Mouse (Mus musculus): ENCODE measurements around the gene Alkbh3.

The Alkbh3 gene

GRCm38 (mm10) chr2:93954781-93955578, 55.6 kb downstream of the Alkbh3 start:
- DNase-seq = no peak

DNA sequence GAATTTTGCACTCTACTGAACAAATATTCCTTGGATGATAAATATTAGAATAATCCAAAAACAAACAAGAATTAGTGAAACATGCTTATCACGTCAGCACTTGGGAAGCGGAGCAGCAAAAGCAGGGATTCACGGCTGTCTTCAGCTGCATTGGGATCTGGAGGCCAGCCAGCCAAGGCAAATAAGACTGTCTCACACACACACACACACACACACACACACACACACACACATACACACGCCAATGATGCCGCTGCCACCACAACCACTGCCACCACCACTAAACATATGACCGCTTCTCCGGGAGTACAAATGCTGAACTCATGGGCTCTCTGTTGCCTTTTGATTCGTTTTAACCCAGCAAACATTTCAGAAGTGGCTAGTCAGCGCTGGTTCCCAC, 56.9 kb downstream of the Alkbh3 start:
- DNase-seq = no peak

- DNase-seq = no peak
Measured at GRCm38 (mm10) chr2:93946976-93947375, 63.6 kb downstream of the Alkbh3 start.

DNA sequence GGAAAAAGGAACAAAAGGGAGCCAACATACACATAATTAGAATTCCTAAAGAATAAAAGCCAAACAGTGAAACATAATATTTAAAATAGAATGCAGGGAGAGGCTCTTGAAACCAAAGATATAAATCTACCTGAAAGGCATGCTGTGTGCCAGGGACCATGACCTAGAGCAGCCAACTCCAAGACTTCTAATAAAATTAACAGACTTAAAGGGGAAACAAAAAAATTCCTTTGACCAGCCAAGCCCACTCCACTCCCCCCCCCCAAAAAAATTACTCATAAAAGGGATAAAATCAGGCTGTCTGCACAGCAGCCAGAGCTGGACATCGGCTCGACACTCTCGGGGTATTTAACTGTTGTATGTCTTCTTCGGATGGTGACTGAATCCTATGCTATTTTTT, 65.8 kb downstream of the Alkbh3 start:
- DNase-seq = no peak

- DNase-seq = no peak
Measured at GRCm38 (mm10) chr2:93944099-93944498, 66.5 kb downstream of the Alkbh3 start.

DNA sequence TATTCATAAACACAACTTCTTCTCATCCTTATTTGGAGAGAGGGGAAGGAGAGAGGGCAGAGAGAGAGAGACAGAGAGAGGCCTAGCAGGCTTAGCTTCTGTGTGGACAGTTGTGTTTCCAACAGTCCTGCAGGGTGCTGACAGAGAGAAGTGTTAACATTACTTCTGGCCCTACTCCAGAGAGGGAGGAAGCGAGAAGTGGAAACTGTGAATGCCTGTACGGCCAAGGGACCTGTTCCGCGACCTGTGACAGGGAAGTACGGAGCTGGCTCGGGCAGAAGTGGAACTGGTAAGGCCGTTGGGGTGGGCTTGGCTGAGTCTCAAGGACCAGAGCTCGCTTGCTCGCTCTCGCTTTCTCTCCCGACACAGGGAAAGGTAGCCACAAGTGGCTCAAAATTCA, 68.9 kb downstream of the Alkbh3 start:
- no peak for DNase-seq

GRCm38 (mm10) chr2:93938534-93938933, 72.1 kb downstream of the Alkbh3 start:
- DNase-seq = no peak
